Mouse (Mus musculus): ENCODE measurements around the gene Dennd1a.

GRCm38 (mm10) chr2:38183881-38184280 lies 103.3 kb downstream of the Dennd1a start:
- no peak for TF ChIP-seq CTCF (IDR thresholded peaks at IDR 0.05; ENCODE audit: extremely low read depth, insufficient read depth, insufficient read length, insufficient replicate concordance)
- TF ChIP-seq POLR2A (IDR thresholded peaks at IDR 0.05; ENCODE audit: low read depth, low read length), result no peak

All from spleen, adult 2 months (tissue).